Mouse (Mus musculus) retina, postnatal 7 days (tissue): ENCODE measurements at regions not wholly inside any gene's neighbourhood (a gene's known extent, or its start where the extent isn't known, plus 50 kb on each side); places are given as distances from the start of the nearest gene placed in this dataset.

Source experiments
- DNase-seq: peaks from one replicate; pipeline ENCODE4 v3.0.0-alpha.2; 2012; ENCODE audit warnings: low read depth, low spot score

GRCm38 (mm10) chr4:71663397-71663796 lies 94.4 kb downstream of the Gm11232 start:
- no peak for DNase-seq

DNA sequence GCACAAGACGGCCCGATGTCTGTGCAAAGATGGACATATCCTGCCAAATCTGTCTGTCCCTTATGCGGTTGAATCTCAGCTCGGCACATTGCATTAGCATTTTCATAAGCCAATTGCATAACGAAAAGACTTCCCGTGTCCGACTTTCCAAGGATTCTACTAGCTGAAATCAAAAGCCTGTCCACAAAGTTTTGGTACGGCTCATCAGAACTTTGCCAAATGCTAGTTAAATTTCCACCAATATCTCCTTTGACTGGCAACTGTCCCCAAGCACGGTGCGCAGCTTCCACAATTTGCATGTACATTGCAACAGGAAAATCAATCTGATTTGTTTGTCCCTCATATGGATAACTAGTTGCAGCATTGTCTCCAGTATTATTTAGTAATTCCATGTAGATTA lies 117.2 kb downstream of the Gm11232 start:
- no peak for DNase-seq

GRCm38 (mm10) chr4:71627088-71627487 lies 130.7 kb downstream of the Gm11232 start:
- DNase-seq: no peak

DNA sequence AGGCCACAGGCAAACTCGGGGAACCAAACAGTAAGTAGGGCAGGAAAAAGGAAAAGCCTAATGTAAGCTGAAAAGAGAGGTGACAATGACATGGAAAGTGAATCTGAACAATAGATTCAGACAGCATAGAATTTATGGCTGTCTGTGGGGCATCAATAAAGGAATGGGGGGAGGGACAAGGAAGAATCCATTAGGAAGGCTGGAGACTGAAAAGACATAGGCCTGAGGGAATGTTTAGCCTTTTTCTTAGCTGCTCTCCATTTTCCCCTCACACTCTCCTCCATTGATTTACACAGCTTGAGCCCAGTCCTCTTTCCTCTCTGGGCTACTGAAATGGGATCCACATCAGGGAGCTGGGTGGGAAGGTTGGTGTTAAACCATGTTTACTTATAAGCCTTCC lies 131.1 kb downstream of the Gm11232 start:
- DNase-seq: no peak

DNA sequence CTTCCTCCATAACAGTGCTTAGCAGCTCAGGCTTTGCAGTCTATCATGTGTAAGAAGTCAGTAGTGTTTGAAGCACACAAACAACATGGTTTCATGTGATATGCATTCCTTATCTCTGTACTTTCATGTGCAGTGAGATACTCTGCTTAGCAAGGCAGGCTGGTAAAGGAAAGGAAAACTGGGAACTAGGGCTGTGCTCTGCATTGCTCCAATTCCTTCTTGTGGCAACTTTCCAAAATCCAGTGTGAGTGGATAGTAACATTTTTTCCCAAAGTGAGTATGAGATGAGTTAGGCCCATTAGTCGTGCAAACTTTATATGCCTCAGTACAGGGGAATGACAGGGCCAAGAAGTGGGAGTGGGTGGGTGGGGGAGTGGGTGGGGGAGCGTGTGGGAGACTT lies 133.0 kb downstream of the Gm11232 start:
- DNase-seq: no peak

DNA sequence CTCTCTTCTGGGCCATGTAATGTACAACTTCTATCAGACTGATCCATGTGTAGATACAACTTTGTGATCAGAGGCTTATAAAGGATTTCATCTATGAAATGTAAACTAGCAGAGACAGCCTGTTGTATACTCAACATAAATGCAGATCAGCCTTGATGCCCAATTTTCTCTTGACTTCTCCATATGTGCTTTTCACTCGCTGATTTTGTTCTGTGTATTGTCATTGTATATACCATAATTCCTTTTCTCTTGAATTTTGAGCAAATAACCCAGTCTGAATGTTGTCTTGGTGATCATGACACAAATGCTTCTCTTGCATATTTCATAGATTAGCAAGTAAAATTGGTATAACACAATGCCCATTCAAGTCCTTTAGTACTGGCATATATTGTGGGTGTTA lies 144.0 kb downstream of the Gm11232 start:
- no peak for DNase-seq

GRCm38 (mm10) chr4:71585880-71586279 lies 171.9 kb downstream of the Gm11232 start:
- no peak for DNase-seq

DNA sequence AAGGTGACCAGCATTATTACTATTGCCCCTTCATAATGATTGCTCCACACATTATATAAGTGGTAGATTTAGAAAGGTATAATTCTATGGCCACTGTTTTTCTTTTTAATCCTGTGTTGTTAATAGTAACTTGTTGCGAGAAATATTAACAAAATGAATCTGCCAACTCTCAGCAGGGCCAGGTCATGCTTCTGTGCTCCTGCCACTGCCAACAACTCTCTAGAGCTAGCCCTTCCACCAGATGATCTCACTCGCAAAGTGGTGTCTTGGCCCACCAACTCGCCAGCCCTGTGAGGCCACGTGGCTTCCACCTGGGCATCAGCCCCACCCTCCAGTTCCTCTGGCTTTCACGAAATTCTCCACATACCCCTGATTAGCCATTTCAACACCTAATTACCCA lies 197.1 kb downstream of the Gm11232 start:
- no peak for DNase-seq

- no peak for DNase-seq
These were observed 218.6 kb downstream of the Gm11232 start for GRCm38 (mm10) chr4:71539200-71539599.

DNA sequence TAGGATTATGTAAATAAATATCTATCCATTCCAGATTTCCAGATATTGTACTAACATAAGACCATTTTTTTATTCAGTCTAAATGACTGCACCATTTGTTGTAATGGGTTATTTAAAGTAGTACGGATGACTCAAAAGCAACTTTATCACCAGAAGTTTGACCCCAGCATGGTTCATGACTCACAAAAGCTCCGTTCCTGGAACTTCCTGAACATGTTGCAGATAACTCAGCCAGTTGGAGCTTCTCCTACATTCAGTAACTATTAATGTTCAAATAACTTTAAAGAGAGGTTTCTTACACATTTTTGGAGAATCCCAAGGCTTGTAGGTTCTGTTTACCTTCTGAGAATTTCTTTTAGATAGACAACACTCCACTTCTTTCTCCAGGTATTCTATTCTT lies 219.8 kb downstream of the Gm11232 start:
- DNase-seq: no peak

DNA sequence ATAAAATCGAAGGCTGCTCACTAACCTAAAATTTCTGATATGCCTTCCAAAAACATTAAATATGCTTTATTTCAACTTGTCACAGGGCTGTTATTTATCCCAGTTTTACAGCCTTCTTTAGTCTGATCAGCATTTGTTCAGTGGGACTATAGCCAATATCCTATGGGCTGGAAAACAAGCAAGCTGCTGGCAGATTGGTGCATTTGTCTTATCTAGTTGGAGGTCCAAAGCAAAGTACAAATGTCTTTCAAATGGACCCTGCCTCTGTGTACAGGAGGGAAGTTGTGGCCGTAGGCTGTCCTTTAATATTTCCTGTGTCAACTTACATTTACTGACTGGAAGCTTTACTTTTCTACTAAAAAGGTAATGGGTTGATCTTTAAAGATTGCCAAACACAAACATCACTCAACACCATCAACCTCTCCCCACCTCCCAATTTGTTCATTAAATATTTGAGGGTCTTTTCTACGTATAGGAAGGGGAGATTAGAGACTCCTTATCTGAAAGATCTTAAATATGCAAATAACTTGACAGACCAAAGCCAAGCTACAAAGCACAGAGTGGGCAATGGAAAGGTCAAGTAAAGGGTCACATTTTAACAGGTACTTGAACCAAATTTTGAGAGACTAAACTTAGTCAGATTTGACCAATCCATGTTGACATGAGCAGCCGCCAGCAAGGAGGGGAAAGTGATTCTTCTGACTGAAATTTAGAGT lies 233.4 kb downstream of the Gm11232 start:
- DNase-seq: no peak

DNA sequence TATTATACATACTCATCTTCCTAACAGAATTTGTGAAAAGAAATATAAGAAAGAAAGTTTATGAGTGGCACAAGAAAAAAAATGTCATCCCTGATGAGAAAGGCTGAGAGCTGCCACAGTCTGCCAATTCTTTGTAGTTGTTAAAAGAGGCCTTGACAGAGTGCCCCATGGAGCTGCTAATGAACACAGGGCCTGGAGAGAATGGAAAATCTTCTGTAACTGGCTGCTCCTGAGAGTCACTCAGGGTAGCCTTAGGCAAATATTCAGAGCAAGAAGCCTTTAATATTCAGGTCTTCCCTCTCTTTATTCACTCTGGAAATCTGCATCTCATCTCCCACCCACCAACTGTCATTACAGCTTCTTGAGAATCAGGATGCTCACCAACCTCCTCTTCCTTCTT lies 237.0 kb downstream of the Gm11232 start:
- no peak for DNase-seq

GRCm38 (mm10) chr4:71517921-71518404 lies 239.8 kb downstream of the Gm11232 start:
- no peak for DNase-seq

- no peak for DNase-seq
These were observed 250.9 kb downstream of the Gm11232 start for GRCm38 (mm10) chr4:71506911-71507310.

GRCm38 (mm10) chr4:71489788-71490187 lies 268.0 kb downstream of the Gm11232 start:
- DNase-seq: no peak

DNA sequence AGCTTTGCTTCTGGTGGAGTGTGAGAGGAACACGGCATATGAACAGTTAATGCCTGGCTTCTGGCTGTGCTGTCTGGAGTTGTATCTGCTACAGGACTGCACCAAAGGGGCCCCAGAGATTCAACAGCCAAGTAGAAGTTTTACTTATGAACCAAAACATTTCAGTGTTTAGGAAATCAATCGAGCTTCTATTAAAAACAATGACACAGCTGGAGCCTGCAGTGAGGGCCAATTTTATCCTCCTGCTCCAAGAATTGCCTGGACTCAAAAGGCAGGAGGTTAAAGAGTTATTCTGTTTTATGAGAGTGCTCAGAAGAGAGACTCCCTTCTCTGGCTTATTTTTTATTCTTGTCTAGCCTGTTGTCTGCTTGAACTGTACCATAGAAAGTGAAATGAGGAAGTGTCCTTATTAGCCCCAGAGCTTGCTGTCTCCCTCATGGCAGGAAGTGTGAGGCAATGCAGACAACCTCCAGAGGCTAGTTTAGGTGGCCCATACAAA lies 269.1 kb downstream of the Gm11232 start:
- no peak for DNase-seq

- no peak for DNase-seq
These were observed 269.7 kb downstream of the Gm11232 start for GRCm38 (mm10) chr4:71488059-71488458.

- DNase-seq: no peak
These were observed 276.8 kb downstream of the Gm11232 start for GRCm38 (mm10) chr4:71480960-71481359.

GRCm38 (mm10) chr4:71470580-71470979 lies 287.2 kb downstream of the Gm11232 start:
- DNase-seq: no peak

DNA sequence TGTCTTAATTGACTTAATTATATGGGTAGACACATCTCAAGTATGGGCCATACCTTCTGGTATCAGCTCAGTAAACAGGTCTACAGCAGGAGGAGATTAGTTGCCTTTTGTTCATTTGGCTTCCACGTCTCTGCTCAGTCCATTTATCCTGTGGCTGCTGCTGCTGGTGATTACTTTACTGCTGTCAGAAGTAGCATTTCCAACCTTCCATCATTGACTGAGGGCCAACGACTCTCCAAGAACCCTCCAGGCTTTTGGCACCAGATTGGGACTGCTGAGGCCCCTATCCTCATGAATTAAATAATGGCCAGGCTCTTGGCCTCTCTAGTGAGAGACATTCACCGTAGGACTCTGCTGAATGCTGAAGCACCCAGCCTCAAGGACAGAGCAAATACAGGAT lies 303.0 kb downstream of the Gm11232 start:
- DNase-seq: no peak

DNA sequence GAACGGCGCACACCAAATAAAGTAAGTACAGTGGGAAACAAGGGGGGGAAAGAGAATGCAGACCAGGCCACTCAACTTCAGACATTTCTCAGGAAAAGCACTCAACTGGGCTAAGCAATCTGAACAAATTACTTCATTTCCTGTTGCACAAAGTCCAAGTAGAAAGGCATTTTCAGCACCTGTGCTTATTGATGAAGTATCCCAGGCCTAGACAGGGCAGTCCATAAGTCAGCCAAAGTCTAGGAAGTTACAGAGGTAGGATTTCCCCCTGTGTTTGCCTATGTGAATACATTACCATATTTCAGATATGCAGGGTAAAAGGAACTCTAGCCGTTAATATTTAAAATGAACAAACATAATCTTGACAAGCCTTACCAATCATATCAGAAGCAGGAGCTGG lies 304.3 kb downstream of the Gm11232 start:
- DNase-seq: no peak

GRCm38 (mm10) chr4:71446461-71446860 lies 311.3 kb downstream of the Gm11232 start:
- no peak for DNase-seq

DNA sequence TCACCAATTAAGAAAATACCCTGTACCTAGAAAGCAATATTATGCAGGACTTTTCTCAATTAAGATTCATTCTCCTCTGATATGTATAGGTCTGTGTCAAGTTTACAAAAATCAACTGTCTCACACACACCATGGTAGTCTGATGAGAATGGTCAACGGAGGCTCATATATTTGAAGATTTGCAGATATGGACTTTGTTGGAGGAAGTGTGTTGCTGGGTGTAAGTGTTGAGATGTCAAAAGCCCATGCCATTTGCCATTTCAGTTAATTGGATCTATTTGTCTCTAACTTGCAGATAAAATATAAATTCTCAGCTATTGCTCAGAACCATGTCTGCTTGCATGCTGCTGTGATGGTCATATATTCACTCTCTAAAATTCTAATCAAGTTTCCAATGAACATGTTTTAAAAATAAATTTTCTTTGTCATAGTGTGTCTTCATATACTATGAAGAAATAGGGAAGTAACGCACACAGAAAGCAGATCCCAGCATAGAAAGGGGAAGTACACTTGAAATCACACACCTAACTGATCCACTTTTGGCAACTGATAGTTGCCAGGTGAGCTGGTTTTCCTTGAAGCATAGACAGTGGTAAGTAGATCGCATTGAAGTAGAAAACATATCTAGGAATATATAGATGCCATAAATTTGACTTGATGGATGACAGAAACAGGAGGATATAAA lies 326.4 kb downstream of the Gm11232 start:
- no peak for DNase-seq
